Mouse (Mus musculus) neural tube, embryonic 11.5 days (tissue): ENCODE measurements around the gene Mettl8. TPM values are rescaled to one million over a fixed set of nuclear protein-coding genes. Genes with fewer than 3 reads are reported as not detected.

Experiments used
- ATAC-seq: fragments of 200-750 bp; cut with Nextera tagmentation; 2 replicates; pipeline ENCODE4 v1.8.0; 2017; ENCODE audit warnings: moderate number of reproducible peaks, mild to moderate bottlenecking, moderate TSS enrichment, moderate library complexity; ENCODE audit not compliant: insufficient read depth, low FRiP score, low TSS enrichment
- DNase-seq: peaks from one replicate; pipeline ENCODE4 v3.0.0-alpha.2; 2015; ENCODE audit warnings: low spot score
- H3K27ac ChIP-seq: fragments of 300-500 bp; sonication (generic); 2 replicates; pipeline ENCODE4 v1.5.1; 2014; ENCODE audit warnings: low read depth, mild to moderate bottlenecking, low read length
- H3K27me3 ChIP-seq: fragments of 300-500 bp; sonication (generic); 2 replicates; pipeline ENCODE4 v1.6.1; 2014; ENCODE audit warnings: mild to moderate bottlenecking, low read length, mixed read lengths; ENCODE audit not compliant: control insufficient read depth, insufficient read depth
- H3K36me3 ChIP-seq: fragments of 300-500 bp; sonication (generic); 2 replicates; pipeline ENCODE4 v1.6.1; 2014; ENCODE audit warnings: mild to moderate bottlenecking, low read length, moderate library complexity, mixed read lengths; ENCODE audit not compliant: control insufficient read depth, insufficient read depth
- H3K4me1 ChIP-seq: fragments of 300-500 bp; sonication (generic); 2 replicates; pipeline ENCODE4 v1.6.1; 2014; ENCODE audit warnings: low read length, mixed read lengths; ENCODE audit not compliant: control insufficient read depth, insufficient read depth
- H3K4me2 ChIP-seq: fragments of 300-500 bp; sonication (generic); 2 replicates; pipeline ENCODE4 v1.6.1; 2014; ENCODE audit warnings: low read depth, mild to moderate bottlenecking, moderate library complexity
- H3K4me3 ChIP-seq: fragments of 300-500 bp; sonication (generic); 2 replicates; pipeline ENCODE4 v1.5.1; 2014; ENCODE audit warnings: low read depth, low read length
- H3K9ac ChIP-seq: fragments of 300-500 bp; sonication (generic); 2 replicates; pipeline ENCODE4 v1.6.1; 2014; ENCODE audit warnings: mild to moderate bottlenecking, low read length
- H3K9me3 ChIP-seq: fragments of 300-500 bp; sonication (generic); 2 replicates; pipeline ENCODE4 v1.6.1; 2016; ENCODE audit warnings: low read length; ENCODE audit not compliant: control insufficient read depth
- WGBS: fragments of 180-500 bp; shearing (Covaris S2); extraction: QIAGEN DNeasy Blood & Tissue Kit; methylation state at CpG from one replicate; pipeline ENCODE4 v1.1.7; 2014; 5-methylcytosine and 5-hydroxymethylcytosine counted together
- polyA plus RNA-seq: library from polyadenylated mRNA; unstranded; fragments of >200 nt; fragmentation: Nextera tagmentation; extraction: Ambion mirVana; gene quantifications from 2 replicates; pipeline ENCODE4 v1.2.1, GENCODE M21; 2014

Mettl8 gene
- polyA plus RNA-seq, 1 experiment from 2014 or later = 21.4 TPM

DNA sequence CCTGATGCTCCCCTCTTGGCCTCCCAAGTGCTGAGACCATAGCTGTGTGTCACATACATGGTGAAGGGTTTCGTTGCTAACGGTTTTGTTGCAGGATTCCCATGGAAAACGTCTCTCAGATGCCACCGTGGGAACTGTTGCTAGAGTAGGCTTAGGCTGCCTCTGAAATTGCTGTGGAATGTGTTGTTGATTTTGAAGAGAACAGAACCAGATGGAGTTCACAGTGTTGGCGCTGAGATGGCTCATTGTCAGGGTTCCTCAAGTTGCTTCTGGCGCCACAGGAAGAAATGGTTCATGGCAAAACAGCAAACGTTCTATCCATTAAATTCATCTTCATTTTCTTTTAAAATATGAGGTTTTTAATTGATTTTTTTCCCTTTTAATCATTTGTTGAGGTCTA is 27.0 kb upstream of the Mettl8 start:
- DNase-seq (no peak), ATAC-seq (no peak)
- no peaks in the 10 kb centered on the region for H3K9me3 ChIP-seq
- no peaks in the 10 kb centered on the region for H3K36me3 ChIP-seq
- no peaks in the 10 kb centered on the region for H3K27me3 ChIP-seq
- H3K4me3 ChIP-seq = no peak overlapping the region
- no peak overlapping the region for H3K27ac ChIP-seq
- H3K4me2 ChIP-seq = no peak overlapping the region
- H3K9ac ChIP-seq = no peak overlapping the region
- no peaks in the 10 kb centered on the region for H3K4me1 ChIP-seq
- 91% methylated on average over 7 of the region's 7 CpGs for WGBS

DNA sequence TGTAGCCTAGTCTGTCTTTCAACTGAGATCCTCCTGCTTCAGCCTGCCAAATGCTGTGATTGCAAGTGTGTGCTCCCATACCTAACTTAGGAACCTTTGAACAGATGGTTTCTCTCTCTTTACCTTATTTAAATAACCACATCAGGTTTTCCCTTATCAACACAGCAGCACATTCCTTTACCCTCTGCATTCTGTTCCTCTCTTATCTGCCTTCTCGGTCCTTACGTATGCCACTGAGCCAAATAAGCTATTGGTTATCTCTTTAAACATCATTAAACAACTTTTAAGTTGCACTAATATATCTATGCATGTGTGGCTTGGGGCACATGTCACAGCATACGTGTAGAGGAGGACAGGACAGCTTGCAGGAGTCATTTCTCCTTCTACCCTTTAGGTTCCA is 18.4 kb upstream of the Mettl8 start:
- Histone ChIP-seq H3K36me3 (no peaks in the 10 kb centered on the region), H3K27ac (no peak overlapping the region), H3K9ac (no peak overlapping the region), H3K9me3 (no peaks in the 10 kb centered on the region), H3K27me3 (no peaks in the 10 kb centered on the region), H3K4me1 (no peaks in the 10 kb centered on the region), H3K4me3 (no peak overlapping the region), H3K4me2 (no peak overlapping the region)
- 89% methylated on average over 3 of the region's 3 CpGs for WGBS
- DNase-seq (no peak), ATAC-seq (no peak)

DNA sequence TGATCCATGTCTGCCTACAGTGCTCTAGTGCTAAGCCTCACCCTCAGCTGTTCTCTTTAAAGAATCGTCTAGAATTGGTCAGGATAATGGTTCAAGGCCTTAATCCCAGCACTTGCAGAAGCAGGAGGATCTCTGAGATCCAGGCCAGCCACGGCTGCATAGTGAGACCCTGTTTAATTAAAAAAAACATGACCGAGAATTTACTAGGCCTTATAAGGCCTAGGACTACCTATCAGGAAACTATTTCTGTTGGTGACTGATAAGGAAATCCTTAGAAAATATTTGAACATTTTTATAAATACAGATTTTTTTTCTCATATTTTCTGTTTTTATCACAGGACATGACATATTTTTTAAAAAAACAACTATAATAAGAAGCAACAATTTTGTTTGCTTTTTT is 17.9 kb upstream of the Mettl8 start:
- Histone ChIP-seq H3K27ac (no peak overlapping the region), H3K36me3 (no peaks in the 10 kb centered on the region), H3K9me3 (no peaks in the 10 kb centered on the region), H3K9ac (no peak overlapping the region), H3K27me3 (no peaks in the 10 kb centered on the region), H3K4me2 (no peak overlapping the region), H3K4me3 (no peak overlapping the region), H3K4me1 (no peaks in the 10 kb centered on the region)
- ATAC-seq (no peak), DNase-seq (no peak)
- WGBS = 92% methylated on average over 3 of the region's 3 CpGs

DNA sequence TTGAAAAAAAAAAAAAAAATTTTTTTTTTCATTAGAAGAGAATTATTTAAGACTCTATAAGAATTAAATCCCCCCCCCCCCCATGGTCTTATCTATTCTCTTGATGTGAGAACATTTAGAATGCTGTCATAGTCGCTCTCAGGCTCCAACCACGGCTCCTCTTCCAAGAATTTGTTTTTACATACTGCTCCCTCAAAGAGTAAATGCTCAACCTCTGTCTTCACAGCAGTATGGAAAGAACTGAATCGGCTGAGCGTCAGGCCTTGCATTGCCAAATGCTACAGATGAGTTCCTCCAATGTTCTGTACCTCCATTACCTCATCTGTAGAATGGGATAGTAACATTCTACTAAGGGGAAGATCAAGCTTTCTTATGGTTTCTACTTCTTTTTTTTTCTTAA is 16.2 kb upstream of the Mettl8 start:
- DNase-seq (no peak), ATAC-seq (no peak)
- Histone ChIP-seq H3K27me3 (no peaks in the 10 kb centered on the region), H3K27ac (no peak overlapping the region), H3K36me3 (no peaks in the 10 kb centered on the region), H3K4me1 (no peaks in the 10 kb centered on the region), H3K4me2 (no peak overlapping the region), H3K4me3 (no peak overlapping the region), H3K9me3 (no peaks in the 10 kb centered on the region), H3K9ac (no peak overlapping the region)
- WGBS = 95% methylated on average over 4 of the region's 4 CpGs

DNA sequence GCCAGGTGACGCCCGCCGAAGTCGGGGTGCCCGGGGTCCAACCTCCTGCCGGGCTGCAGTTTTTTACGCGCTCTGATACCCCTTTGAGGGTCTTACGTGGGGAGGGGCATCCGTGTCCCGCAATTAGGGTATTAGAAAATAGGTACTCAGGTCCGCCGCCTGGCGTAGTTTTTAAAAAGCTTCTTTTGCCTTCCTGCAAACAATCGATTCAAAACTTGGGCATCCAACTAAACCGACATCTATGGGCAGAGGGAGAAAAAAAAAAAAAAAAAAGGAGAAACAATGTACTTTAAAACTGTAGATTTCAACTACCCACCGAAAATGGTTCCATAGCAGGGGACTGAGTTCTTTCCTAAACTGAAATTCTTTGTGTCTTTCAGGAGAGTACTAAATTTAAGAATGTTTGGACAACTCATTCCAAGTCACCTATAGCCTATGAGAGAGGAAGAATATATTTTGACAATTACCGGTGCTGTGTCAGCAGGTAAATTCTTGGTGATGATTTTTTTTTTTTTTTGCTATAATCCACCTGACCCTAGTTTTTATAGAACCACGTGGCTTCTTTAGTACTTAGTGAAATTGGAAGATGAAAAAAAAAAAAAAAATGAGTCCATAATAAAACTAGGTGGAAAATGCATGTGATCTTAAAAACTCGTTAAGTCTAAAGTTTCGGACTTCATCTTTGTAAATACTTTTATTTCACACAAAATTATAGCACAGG is 892 bp upstream of the Mettl8 start:
- ATAC-seq (no peak), DNase-seq (no peak)
- Histone ChIP-seq H3K36me3 (no peaks in the 10 kb centered on the region), H3K9me3 (no peaks in the 10 kb centered on the region), H3K27me3 (no peaks in the 10 kb centered on the region), H3K4me3 (peak overlapping the region; percentile 75), H3K27ac (peak overlapping the region; percentile 88), H3K4me2 (peak overlapping the region; percentile 78), H3K4me1 (peaks cover 9% of the 10 kb centered on the region; the same call in 1 of the 2 replicates), H3K9ac (peak overlapping the region; percentile 84)
- 14% methylated on average over 21 of the region's 21 CpGs for WGBS

DNA sequence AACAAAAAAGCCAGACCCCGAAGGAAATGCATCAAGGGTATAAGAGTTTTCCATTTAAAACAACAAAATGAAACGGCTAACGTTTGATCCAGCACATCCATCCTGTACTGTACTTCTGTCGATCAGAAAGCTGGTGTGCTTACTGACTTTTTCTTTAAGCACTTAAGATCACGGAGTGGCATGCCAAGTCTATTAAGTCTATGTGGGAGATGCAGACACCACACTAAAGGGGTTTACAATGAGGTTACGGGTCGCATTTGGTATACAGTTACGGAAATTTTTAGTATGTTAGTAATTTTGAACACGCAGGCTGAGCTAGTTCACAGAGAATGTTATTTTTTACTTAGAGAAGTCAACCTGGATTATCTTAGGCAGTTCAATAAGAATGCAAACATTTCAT is 667 bp downstream of the Mettl8 start:
- DNase-seq = no peak
- H3K9me3 ChIP-seq = no peaks in the 10 kb centered on the region
- H3K27ac ChIP-seq = no peak overlapping the region
- peak overlapping the region; percentile 84; the same call in 1 of the 2 replicates for H3K9ac ChIP-seq
- 51% methylated on average over 9 of the region's 9 CpGs for WGBS
- peak overlapping the region; percentile 78 for H3K4me2 ChIP-seq
- H3K4me3 ChIP-seq = peak overlapping the region; percentile 75
- no peak for ATAC-seq
- H3K4me1 ChIP-seq = peaks cover 9% of the 10 kb centered on the region; the same call in 1 of the 2 replicates
- no peaks in the 10 kb centered on the region for H3K27me3 ChIP-seq
- H3K36me3 ChIP-seq = no peaks in the 10 kb centered on the region

DNA sequence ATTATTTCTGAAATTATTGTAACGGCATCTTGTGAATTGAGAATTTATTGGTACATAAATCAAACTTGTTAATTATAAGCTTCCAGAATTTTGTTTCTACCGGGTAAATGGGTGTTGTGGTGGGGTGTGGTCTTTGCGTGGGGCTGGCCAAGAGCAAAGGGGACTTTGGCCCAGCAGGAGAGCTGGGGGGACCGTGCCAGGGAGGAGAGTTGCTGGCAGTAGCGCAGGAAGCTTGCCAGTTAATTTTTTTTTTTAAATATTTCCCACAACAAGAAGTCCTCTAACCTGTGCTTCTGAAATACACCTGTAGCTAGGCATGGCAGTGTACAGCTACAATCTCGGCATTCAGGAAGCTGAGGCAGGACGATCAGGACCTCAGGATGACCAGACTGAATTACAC is 4.9 kb downstream of the Mettl8 start:
- Histone ChIP-seq H3K9me3 (no peaks in the 10 kb centered on the region), H3K27ac (no peak overlapping the region), H3K27me3 (no peaks in the 10 kb centered on the region), H3K4me3 (no peak overlapping the region), H3K36me3 (no peaks in the 10 kb centered on the region), H3K4me2 (no peak overlapping the region), H3K4me1 (peaks cover 9% of the 10 kb centered on the region; the same call in 1 of the 2 replicates), H3K9ac (no peak overlapping the region)
- WGBS = 92% methylated on average over 7 of the region's 7 CpGs
- DNase-seq (no peak), ATAC-seq (no peak)

DNA sequence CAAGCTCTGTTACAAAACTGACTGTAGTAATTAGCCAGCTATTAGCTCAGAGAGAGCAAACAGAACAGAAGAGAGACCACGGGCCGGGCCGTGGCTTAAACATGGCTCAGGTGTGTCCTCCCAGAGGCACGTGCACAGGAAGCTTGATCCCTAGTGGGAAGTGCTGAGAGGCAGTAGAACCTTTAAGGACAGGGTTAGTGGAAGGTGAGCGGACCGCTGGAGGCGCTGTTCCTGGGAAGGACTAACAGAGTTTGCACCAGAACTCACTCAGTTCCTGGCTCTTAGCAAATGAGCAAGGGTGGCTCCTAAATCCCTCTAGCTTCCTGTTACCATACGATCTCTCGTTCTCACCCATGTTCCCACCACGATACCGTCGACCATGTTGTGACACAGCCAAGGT is 6.5 kb downstream of the Mettl8 start:
- Histone ChIP-seq H3K9ac (no peak overlapping the region), H3K4me1 (no peaks in the 10 kb centered on the region), H3K27me3 (no peaks in the 10 kb centered on the region), H3K4me3 (no peak overlapping the region), H3K27ac (no peak overlapping the region), H3K4me2 (no peak overlapping the region), H3K9me3 (no peaks in the 10 kb centered on the region), H3K36me3 (no peaks in the 10 kb centered on the region)
- 79% methylated on average over 12 of the region's 12 CpGs for WGBS
- no peak for ATAC-seq
- DNase-seq = no peak

DNA sequence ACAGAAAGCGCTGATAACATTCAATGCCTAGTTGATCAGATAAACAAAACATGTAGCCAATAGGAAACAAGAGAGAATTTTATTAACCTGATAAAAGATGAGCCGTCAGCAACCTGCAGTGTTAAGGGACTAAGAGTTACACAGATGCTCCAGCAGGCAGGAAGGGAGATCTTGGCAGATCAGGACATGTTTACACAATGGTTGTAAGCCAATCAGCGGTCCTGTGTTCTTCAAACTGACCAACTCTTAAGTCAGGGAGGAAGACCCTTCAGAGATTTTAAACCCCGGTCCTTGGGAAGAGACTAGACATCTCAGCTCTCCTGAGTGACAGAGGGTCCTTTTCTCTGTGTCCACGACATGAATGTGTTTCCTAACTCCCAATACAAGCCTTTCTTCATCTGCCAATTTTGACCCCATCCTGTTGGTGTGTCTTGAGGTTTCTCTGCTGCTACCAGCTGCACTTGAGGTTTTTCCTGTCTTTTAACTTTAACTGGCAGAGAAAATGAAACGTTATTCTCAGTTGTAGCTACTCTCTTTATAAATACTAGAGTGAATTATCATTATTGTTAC is 8.5 kb downstream of the Mettl8 start:
- no peak for ATAC-seq
- Histone ChIP-seq H3K4me2 (no peak overlapping the region), H3K27me3 (no peaks in the 10 kb centered on the region), H3K4me3 (no peak overlapping the region), H3K4me1 (no peaks in the 10 kb centered on the region), H3K9me3 (no peaks in the 10 kb centered on the region), H3K27ac (no peak overlapping the region), H3K36me3 (no peaks in the 10 kb centered on the region), H3K9ac (no peak overlapping the region)
- DNase-seq = no peak
- WGBS = 76% methylated on average over 6 of the region's 6 CpGs
